Mouse (Mus musculus) forebrain, postnatal 0 days (tissue): ENCODE measurements at regions not wholly inside any gene's neighbourhood (a gene's known extent, or its start where the extent isn't known, plus 50 kb on each side); places are given as distances from the start of the nearest gene placed in this dataset.

Experiments used
- ATAC-seq: fragments of 200-750 bp; cut with Nextera tagmentation; 2 replicates; pipeline ENCODE4 v1.8.0; 2017; ENCODE audit warnings: mild to moderate bottlenecking, moderate library complexity
- DNase-seq: peaks from one replicate; pipeline ENCODE4 v3.0.0-alpha.2; 2015
- H3K27ac ChIP-seq: fragments of 300-500 bp; sonication (generic); 2 replicates; pipeline ENCODE4 v1.5.1; 2014; ENCODE audit warnings: low read depth, mild to moderate bottlenecking, antibody characterized with exemption, low read length, moderate library complexity, mixed read lengths
- H3K27me3 ChIP-seq: fragments of 300-500 bp; sonication (generic); 2 replicates; pipeline ENCODE4 v1.6.1; 2014; ENCODE audit warnings: mild to moderate bottlenecking, low read length, mixed read lengths; ENCODE audit not compliant: insufficient read depth
- H3K36me3 ChIP-seq: fragments of 300-500 bp; sonication (generic); 2 replicates; pipeline ENCODE4 v1.6.1; 2014; ENCODE audit warnings: mild to moderate bottlenecking, moderate library complexity; ENCODE audit not compliant: insufficient read depth
- H3K4me1 ChIP-seq: fragments of 300-500 bp; sonication (generic); 2 replicates; pipeline ENCODE4 v1.6.1; 2014; ENCODE audit warnings: antibody characterized with exemption; ENCODE audit not compliant: insufficient read depth
- H3K4me2 ChIP-seq: fragments of 300-500 bp; sonication (generic); 2 replicates; pipeline ENCODE4 v1.6.1; 2014; ENCODE audit warnings: low read depth, mild to moderate bottlenecking, moderate library complexity
- H3K4me3 ChIP-seq: fragments of 300-500 bp; sonication (generic); 2 replicates; pipeline ENCODE4 v1.5.1; 2014; ENCODE audit warnings: low read depth, low read length, mixed read lengths
- H3K9ac ChIP-seq: fragments of 300-500 bp; sonication (generic); 2 replicates; pipeline ENCODE4 v1.6.1; 2014; ENCODE audit warnings: mild to moderate bottlenecking
- H3K9me3 ChIP-seq: fragments of 300-500 bp; sonication (generic); 2 replicates; pipeline ENCODE4 v1.6.1; 2016; ENCODE audit warnings: low read length
- CTCF ChIP-seq: sonication (generic); IDR thresholded peaks from 2 replicates; pipeline ENCODE4 v1.5.1; 2016; ENCODE audit warnings: antibody characterized with exemption, control low read depth, low read depth
- WGBS: fragments of 180-500 bp; shearing (Covaris S2); extraction: QIAGEN DNeasy Blood & Tissue Kit; methylation state at CpG from one replicate; pipeline ENCODE4 v1.1.7; 2014; 5-methylcytosine and 5-hydroxymethylcytosine counted together

DNA sequence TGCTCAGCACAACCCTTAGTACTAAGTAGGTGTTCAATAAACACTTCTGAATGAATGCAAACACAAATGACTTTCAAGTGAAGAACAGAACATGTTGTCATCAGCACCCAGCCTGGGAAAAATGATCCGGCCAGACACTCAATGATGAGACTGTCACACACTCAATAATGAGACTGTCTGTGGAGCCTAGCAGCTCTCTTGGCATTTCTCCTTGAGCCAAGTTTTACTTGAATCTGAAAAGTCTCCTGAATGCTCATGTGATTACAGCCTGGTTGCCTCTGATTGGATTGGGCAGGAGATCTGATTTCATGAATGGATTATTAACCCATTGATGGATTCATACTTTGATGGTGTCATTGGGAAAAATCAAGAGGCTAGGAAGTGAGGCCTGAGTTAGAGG is 161.3 kb upstream of the Ap5m1 start:
- H3K4me3 ChIP-seq = no peak overlapping the region
- H3K4me2 ChIP-seq = no peak overlapping the region
- ATAC-seq (no peak), DNase-seq (no peak)
- no peaks in the 10 kb centered on the region for H3K36me3 ChIP-seq
- H3K9me3 ChIP-seq = no peaks in the 10 kb centered on the region
- H3K9ac ChIP-seq = no peak overlapping the region
- H3K4me1 ChIP-seq = 0 out of 2 replicates have a peak, but pooled peaks cover 5% of the 10 kb centered on the region
- TF ChIP-seq CTCF = no peak
- H3K27ac ChIP-seq = no peak overlapping the region
- 45% methylated on average over 1 of the region's 1 CpGs for WGBS
- H3K27me3 ChIP-seq = no peaks in the 10 kb centered on the region

DNA sequence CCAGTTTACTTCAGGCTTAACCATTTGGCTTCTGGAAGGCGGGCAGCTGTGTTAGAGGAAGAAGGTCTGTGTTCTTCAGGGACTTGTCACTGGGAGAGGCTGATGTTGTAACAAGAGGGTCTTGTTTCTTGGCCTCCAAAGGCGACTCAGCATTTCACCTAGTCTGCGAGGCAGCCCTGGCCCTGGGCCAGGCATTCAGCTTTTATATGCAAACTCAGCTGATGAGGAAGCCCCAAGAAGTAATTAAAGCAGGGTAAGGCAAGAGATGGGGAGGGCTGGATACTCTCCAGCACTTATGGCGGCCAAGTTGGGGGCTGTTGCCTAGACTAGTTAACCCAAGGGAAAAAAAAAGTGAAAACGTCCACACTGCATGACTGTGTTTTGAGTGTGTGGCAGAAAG is 162.4 kb upstream of the Ap5m1 start:
- ATAC-seq = no peak; the same call in 1 of the 2 replicates
- no peak for TF ChIP-seq CTCF

GRCm38 (mm10) chr14:48900201-48900600 is 165.7 kb upstream of the Ap5m1 start:
- no peak for TF ChIP-seq CTCF
- Histone ChIP-seq H3K36me3 (no peaks in the 10 kb centered on the region), H3K9me3 (peaks cover 8% of the 10 kb centered on the region), H3K27ac (no peak overlapping the region), H3K4me1 (0 out of 2 replicates have a peak, but pooled peaks cover 5% of the 10 kb centered on the region), H3K4me3 (no peak overlapping the region), H3K4me2 (no peak overlapping the region), H3K9ac (no peak overlapping the region), H3K27me3 (no peaks in the 10 kb centered on the region)
- DNase-seq = no peak
- 92% methylated on average over 1 of the region's 1 CpGs for WGBS
- no peak for ATAC-seq

More for the DNA sequence above, 162.4 kb upstream of the Ap5m1 start:
- H3K27me3 ChIP-seq = no peaks in the 10 kb centered on the region
- no peak overlapping the region for H3K27ac ChIP-seq
- H3K4me2 ChIP-seq = no peak overlapping the region
- WGBS = 13% methylated on average over 5 of the region's 5 CpGs
- no peaks in the 10 kb centered on the region for H3K9me3 ChIP-seq
- DNase-seq = peak; percentile 56
- H3K9ac ChIP-seq = no peak overlapping the region
- H3K4me3 ChIP-seq = no peak overlapping the region
- no peaks in the 10 kb centered on the region for H3K36me3 ChIP-seq
- 0 out of 2 replicates have a peak, but pooled peaks cover 5% of the 10 kb centered on the region for H3K4me1 ChIP-seq

- DNase-seq = no peak
Observed at GRCm38 (mm10) chr14:48897140-48897539, 168.8 kb upstream of the Ap5m1 start.

GRCm38 (mm10) chr14:48896235-48896634 is 169.7 kb upstream of the Ap5m1 start:
- no peak overlapping the region for H3K9ac ChIP-seq
- no peaks in the 10 kb centered on the region for H3K36me3 ChIP-seq
- no peaks in the 10 kb centered on the region for H3K4me1 ChIP-seq
- H3K27ac ChIP-seq = no peak overlapping the region
- H3K9me3 ChIP-seq = peaks cover 8% of the 10 kb centered on the region
- no peak overlapping the region for H3K4me3 ChIP-seq
- ATAC-seq (no peak), DNase-seq (no peak)
- H3K27me3 ChIP-seq = peaks cover 12% of the 10 kb centered on the region; the same call in 1 of the 2 replicates
- WGBS = 90% methylated on average over 7 of the region's 7 CpGs
- TF ChIP-seq CTCF = no peak
- H3K4me2 ChIP-seq = no peak overlapping the region

More at GRCm38 (mm10) chr14:48897140-48897539, 168.8 kb upstream of the Ap5m1 start:
- H3K4me1 ChIP-seq = no peaks in the 10 kb centered on the region
- WGBS = 96% methylated on average over 5 of the region's 5 CpGs
- H3K27me3 ChIP-seq = peaks cover 12% of the 10 kb centered on the region; the same call in 1 of the 2 replicates
- no peak overlapping the region for H3K27ac ChIP-seq
- no peak overlapping the region for H3K4me2 ChIP-seq
- peaks cover 8% of the 10 kb centered on the region for H3K9me3 ChIP-seq
- TF ChIP-seq CTCF = no peak
- ATAC-seq = no peak
- H3K36me3 ChIP-seq = no peaks in the 10 kb centered on the region
- no peak overlapping the region for H3K4me3 ChIP-seq
- no peak overlapping the region for H3K9ac ChIP-seq

DNA sequence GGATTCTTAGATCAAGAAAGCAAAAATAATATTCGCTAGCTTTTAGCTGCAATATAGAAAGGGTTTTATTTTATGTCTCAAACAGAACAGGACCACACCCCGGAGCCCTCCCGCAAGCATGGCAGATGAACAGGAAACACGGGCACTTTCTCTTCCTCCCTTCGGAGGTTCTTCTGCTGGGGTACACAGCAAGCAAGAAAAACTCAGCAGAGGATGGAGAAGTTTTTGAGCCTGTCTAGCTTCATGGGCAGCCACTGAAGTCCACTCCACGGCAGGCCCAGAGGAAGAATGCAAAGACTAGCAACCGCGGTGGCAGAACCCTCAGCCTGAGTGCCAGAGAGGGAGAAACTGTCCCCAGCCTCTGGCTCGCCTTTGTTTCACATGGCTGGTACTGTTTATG is 174.7 kb upstream of the Ap5m1 start:
- 68% methylated on average over 9 of the region's 9 CpGs for WGBS

DNA sequence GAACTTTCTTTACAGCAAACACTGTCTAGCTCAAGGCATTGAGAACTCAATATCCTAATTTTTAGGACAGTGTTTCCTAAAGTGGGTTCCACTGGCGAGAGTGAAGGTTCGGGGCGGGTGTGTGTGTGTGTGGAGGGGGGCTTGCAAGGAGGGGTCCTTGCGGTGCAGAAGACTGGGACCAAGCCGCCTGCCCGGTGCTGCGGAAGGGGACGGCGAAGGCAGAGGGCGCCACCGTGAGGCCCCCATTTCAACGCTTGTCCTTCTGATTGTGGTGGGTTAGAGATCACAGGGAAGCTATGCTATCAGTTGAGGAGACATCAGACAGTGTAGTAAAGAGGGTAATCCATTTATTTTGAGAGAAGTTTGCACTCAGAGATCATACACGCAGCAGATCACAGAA is 176.9 kb upstream of the Ap5m1 start:
- no peak for ATAC-seq
- Histone ChIP-seq H3K9me3 (no peaks in the 10 kb centered on the region), H3K27ac (no peak overlapping the region), H3K36me3 (no peaks in the 10 kb centered on the region), H3K4me2 (no peak overlapping the region), H3K4me1 (no peaks in the 10 kb centered on the region), H3K9ac (no peak overlapping the region), H3K27me3 (peaks cover 37% of the 10 kb centered on the region), H3K4me3 (no peak overlapping the region)
- TF ChIP-seq CTCF = peak; percentile 56
- WGBS = 5% methylated on average over 13 of the region's 13 CpGs
- peak; percentile 35 for DNase-seq

More for the DNA sequence above, 174.7 kb upstream of the Ap5m1 start:
- DNase-seq = no peak
- Histone ChIP-seq H3K27me3 (peaks cover 34% of the 10 kb centered on the region), H3K9ac (no peak overlapping the region), H3K9me3 (no peaks in the 10 kb centered on the region), H3K27ac (no peak overlapping the region), H3K4me3 (no peak overlapping the region), H3K36me3 (no peaks in the 10 kb centered on the region), H3K4me1 (no peaks in the 10 kb centered on the region), H3K4me2 (no peak overlapping the region)
- TF ChIP-seq CTCF = no peak
- ATAC-seq = no peak
